Mouse (Mus musculus) brain, adult 2 months (tissue): ENCODE results near the gene Cbx8.

Experiments used
- DNase-seq: peaks from one replicate; pipeline ENCODE4 v3.0.0; 2011; ENCODE audit warnings: low read depth, low spot score

Gene Cbx8

GRCm38 (mm10) chr11:119051426-119051825 is 10.7 kb upstream of the Cbx8 start:
- no peak for DNase-seq

- no peak for DNase-seq
Observed at GRCm38 (mm10) chr11:119050361-119050760, 9.6 kb upstream of the Cbx8 start.

- no peak for DNase-seq
Observed at GRCm38 (mm10) chr11:119048133-119048510, 7.4 kb upstream of the Cbx8 start.

GRCm38 (mm10) chr11:119047261-119048132 is 6.7 kb upstream of the Cbx8 start:
- no peak for DNase-seq

GRCm38 (mm10) chr11:119046601-119047245 is 6.0 kb upstream of the Cbx8 start:
- no peak for DNase-seq

DNA sequence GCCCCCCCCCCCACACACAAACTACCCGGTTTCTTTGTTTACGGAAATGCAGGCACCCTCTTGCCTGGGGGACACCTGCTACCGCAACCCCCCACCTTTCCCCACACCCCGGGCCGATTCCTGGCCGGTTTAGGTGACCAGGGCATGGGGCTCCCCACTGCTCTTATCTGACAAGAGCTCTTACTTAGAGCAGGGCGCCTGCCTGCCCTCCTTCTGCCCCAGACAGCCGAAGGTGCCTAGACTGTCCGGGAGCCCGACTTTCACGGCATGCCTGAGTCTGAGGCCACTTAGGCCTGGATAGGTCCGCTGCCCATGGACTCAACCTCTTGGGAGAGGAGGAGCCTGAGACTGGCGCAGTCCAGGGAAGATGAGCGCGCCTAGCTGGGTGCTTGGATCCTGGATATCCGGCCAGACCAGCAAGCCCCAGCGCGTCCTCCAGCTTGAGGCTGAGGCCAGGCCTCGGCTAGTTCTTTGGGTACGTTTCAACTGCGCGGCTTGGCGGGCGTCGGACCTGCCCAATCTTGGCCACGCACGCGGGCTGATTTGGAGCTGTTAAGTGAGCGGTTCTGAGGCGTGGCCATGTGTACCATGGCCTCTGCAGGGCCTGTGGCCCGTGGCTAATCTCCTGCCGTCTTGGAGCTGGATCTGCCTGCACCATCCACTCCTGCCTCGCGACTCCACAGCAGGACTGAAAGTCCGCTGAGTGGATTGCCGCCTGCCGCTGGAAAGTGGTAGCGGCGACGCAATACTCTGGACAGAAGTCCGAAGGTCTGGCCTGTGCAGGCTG is 4.0 kb upstream of the Cbx8 start:
- no peak for DNase-seq

GRCm38 (mm10) chr11:119043761-119044550 is 3.2 kb upstream of the Cbx8 start:
- peak; percentile 48 for DNase-seq

GRCm38 (mm10) chr11:119043273-119043540 is 2.4 kb upstream of the Cbx8 start:
- DNase-seq: no peak

DNA sequence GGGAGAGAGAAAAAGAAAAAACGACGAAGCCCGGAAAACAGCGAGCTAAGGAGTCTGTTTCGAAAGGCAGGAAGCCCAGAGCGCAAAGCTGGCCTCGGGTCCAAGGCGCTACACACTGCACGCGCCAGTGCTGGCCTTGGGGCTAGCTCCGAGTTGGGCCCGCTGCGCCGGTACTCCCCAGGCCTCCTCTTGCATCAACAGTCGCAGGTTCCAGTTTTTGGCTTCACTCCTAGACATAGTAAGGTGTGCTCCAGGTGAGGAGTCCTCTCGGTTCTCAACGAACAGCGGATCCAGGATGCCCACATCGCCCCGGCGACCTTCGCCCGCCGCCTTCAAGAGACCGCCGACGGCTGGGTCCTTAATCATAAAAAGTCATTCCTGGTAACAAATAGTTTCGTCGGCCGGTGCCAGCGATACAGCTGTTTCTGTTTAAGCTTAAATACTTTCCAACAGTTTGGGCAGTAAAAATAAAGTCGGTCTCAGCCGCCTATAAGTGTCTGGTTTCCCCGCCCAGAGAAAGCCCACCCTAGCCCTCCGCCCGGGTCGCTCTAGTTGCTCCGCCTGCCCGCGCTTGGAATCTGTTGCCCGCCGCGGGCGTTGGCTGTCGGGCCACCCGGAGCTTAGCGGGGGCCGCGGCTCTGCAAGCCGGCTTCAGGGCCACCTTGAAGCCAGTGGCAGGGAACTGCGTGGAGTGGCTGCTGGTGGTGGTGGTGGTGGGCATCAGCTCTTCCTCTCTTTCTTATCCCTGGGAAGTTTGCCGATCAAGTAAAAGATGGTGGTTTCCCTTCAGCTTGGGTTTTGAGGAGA is 1.9 kb upstream of the Cbx8 start:
- DNase-seq: no peak

DNA sequence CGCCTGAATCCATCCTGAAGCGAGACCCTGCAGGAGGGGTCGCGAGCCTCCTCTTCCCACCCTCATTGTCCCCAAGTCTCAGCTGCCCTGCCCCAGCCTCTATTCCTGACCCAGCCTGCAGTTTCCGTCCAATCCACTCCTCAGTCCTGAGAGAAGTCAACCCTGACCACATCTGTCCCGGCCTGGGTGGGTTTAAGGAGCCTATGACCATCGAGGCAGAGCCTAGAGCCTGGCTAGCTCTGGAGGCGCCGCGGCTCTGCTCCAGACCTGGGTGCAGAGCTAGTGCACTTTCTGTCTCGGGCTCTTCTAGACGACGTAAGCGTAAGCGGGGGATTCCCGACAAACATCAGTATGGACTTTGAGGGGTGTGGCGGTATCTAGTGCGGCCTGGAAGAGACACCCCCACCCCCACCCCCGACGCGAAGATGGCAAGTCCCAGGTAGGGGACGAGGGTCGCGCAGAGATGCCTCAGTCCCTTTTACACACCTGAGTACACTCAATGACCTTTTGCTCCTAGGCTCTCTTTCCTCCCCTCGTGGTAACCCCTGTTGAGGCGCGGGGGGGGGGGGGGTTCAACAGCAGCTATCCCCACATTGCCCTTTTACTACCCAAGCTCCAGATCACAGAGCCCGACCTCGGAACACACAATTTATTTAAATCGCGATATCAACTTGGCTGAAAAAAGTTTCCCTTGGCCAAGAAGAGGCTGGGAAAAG is 1.1 kb upstream of the Cbx8 start:
- no peak for DNase-seq

GRCm38 (mm10) chr11:119041325-119041716 is 552 bp upstream of the Cbx8 start:
- DNase-seq: peak; percentile 68

- DNase-seq: no peak
Observed at GRCm38 (mm10) chr11:119039732-119040512, 847 bp downstream of the Cbx8 start.

DNA sequence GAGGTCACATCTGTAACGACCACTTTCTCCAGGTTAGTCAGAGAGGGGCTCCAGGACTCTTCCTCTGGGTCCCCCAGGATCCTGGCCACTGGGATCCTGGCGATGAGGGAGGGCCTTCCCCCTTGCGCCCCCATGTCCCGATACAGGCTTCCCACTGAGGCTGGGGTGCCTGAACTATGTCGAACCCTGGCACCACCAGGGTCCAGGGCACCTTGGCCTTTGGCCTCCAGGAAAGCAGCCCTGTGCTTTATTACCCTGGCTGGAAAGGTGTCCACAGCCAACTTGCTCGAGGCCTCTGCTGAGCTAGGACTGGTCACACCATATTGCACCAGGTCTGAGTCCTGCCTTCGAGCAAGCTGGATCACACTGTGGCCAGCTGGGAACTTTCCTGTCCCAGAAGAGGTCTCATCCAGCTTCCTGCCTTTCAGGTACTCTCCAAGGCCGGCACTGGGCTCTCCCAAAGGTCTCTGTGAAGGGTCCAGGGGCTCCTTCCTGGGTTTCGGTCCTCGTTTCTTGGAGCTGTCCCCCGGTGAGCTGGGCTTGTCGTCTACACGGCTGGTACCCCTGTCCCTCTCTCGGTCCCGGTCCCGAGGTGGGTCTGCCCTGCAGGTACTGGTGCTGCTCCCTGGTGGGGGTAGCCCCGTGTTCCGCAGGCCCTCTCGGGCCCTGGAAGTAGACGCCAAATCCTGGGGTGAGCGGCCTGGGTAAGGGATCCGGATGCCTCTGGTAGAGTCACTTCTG is 1.9 kb downstream of the Cbx8 start:
- DNase-seq: no peak

DNA sequence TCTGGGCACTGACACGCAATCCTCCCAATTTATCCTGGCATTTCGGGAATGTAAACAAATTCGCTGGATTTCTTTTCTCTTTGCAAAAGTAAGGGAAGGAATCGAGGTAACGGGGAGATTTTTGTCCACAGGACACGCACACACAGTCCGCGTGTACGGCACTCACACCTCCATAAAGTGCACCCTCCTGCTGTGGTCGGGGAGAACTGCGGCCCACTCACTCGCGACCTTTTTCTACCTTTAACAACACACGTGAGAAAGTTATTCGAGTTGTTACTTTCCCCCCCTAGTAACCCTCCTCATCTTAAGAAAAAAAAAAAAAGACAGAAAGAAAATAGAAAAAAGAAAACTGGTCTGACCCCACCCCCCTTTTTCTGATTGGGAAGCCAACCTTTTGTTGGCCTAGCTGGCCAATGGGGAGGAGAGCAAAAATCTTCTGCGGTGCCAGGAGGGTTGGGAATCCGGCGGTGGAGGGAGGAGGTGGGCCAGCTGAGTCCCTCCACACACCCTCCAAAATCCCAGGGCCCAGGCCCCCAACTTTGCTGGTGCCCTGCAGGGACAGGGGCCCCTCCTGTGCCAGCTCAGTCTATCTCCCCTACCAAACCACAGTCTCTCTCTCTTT is 2.9 kb downstream of the Cbx8 start:
- no peak for DNase-seq

DNA sequence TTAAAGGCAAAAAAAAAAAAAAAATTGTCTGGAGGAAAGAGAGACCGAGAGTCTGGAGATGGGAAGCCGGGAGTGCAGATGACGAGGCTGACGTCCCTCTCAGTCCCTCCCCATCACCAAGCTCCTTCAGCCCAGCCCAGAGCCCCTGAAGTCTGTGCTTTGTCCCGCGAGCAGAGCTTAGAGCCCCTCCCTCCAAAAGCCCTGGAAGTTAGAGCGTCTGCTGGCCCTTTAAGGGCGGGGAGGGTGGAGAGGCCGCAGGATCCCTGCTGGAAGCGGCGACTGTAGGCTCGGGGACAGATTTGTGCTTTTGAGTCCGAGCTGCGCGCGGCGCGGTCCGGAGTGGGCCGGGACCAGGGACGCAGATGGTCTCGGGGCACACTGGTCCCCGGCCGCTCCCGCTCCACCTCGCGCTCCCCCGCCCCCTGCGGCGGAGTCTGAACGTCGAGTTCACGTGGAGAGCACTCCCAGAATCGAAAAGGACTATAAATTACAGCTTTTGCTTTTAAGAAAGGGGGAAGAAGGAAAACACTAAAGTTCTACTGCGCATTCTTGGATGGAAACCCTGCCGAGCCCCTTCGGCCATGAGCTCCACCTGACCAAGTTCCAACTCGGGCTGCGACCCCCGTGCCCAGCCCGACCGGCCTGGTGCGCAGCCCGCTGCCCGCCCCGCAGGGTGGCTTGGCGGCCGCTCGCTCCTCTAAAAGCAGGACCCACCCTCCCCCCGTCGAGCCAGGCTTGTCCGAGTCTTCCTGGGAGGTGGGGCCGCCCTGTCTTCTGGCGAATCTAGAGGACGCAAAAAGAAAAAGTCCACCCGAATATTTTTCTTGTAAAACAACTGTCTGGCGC is 3.6 kb downstream of the Cbx8 start:
- no peak for DNase-seq

- DNase-seq: no peak
Observed at GRCm38 (mm10) chr11:119036447-119036846, 4.3 kb downstream of the Cbx8 start.

GRCm38 (mm10) chr11:119035686-119036165 is 5.0 kb downstream of the Cbx8 start:
- no peak for DNase-seq
